Comparison of ENCODE assay signal across 11 mouse cellular contexts in the genomic region with DNA sequence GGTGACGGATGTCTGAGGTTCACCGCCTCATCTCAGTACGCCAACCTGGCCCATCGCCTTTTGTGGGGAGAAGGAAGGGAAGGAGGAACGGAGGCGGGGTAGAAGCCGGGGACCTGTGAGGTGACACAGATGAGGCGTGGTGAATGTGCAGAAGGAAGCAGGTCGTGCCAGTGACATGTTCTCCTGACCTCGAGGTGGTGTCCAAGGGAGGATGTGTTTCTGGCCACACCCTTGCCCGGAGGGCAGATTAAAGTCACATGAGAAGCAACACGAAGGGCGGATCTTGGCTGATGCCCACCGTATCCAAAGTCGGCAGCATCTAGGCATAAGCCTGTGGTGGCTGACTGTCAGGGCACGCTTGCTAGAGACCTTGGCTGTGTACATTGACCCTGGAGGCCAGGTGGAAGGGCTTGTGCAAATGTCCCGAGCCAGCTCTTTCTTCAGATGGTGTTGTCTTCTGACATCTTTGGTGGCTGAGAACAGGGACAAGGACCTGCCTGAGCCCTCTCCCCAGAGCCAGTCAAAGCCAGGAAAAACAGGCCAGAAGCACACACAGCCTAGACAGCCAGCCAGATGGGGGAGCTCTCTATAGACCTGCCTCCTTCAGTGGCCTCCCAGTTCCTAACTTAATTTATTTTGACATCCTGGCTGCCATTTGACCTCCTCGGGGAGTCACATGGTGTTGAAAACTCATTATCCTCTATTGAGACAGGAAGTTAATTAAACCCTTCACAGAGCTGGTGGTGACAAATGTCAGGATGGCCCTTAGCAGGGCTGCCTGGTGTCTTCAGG. TPM values are rescaled to one million over a fixed set of nuclear protein-coding genes. Genes with fewer than 3 reads are reported as not detected.
A peak's percentile ranks its signal among the peaks of the same experiment; 100 is the strongest.
DNase-seq lines count a peak whose midpoint lies in the region; ATAC-seq and TF ChIP-seq lines count a peak whose summit lies in the region.
"Had no signal": no experiment of that assay in that cellular context is flagged by ENCODE, and none has a peak within 500 bp of the region (broad histone marks: within the 10 kb centered on the region; RNA-seq: fewer than 3 reads in every experiment).

No protein-coding gene starts in this region.

- no peak overlapping the region for H3K27ac ChIP-seq in left cerebral cortex, adult 2 months
- H3K27ac ChIP-seq in liver, embryonic 13.5 days = peak overlapping the region; percentile 62
- H3K27ac ChIP-seq: embryonic facial prominence, embryonic 12.5 days; neural tube, embryonic 13.5 days had no signal

- peaks cover 84% of the 10 kb centered on the region for H3K4me1 ChIP-seq in liver, embryonic 13.5 days (replicated peaks)

- no peaks in the 10 kb centered on the region for H3K27me3 ChIP-seq in liver, embryonic 13.5 days
- H3K27me3 ChIP-seq: neural tube, embryonic 13.5 days had no signal

- no peak overlapping the region for H3K4me2 ChIP-seq in liver, embryonic 13.5 days
- H3K4me2 ChIP-seq: embryonic facial prominence, embryonic 12.5 days; neural tube, embryonic 13.5 days had no signal

- no peak for ATAC-seq in liver, embryonic 13.5 days (ENCODE audit: low read depth)

- peak; percentile 29 for DNase-seq in adrenal gland, adult 2 months
- DNase-seq in adrenal gland, postnatal 4 days (ENCODE audit: low spot score in 2 of 2) = no peak
- DNase-seq in left cerebral cortex, adult 2 months (ENCODE audit: extremely low spot score in 1 of 2, low spot score in 2 of 2) = no peak
- no peak for DNase-seq in left cerebral cortex, postnatal 25 days (ENCODE audit: low spot score in 2 of 2)
- DNase-seq in embryo, embryonic 10 days (ENCODE audit: low spot score) = peak; percentile 65
- no peak for DNase-seq in liver, embryonic 13.5 days
- DNase-seq in layer of hippocampus, adult 18-20 months (ENCODE audit: low spot score in 2 of 2) = no peak
- no peak for DNase-seq in adrenal gland, adult 18-20 months (ENCODE audit: low spot score in 2 of 2)
- DNase-seq: lung, adult 2 months had no signal

- H3K9ac ChIP-seq in liver, embryonic 13.5 days = peak overlapping the region; percentile 44
- H3K9ac ChIP-seq: embryonic facial prominence, embryonic 12.5 days; neural tube, embryonic 13.5 days had no signal

- no peak overlapping the region for H3K4me3 ChIP-seq in left cerebral cortex, adult 2 months
- H3K4me3 ChIP-seq in liver, embryonic 13.5 days (replicated peaks) = no peak overlapping the region
- H3K4me3 ChIP-seq: embryonic facial prominence, embryonic 12.5 days; neural tube, embryonic 13.5 days had no signal

- peak; percentile 5; the same call in 1 of the 2 replicates for TF ChIP-seq CTCF in left cerebral cortex, adult 2 months (IDR thresholded peaks at IDR 0.05)

- 72% methylated on average over 18 of the region's 18 CpGs for whole genome bisulfite sequencing in liver, embryonic 13.5 days (ENCODE audit: insufficient replicate concordance)

- no peaks in the 10 kb centered on the region for H3K36me3 ChIP-seq in liver, embryonic 13.5 days
- H3K36me3 ChIP-seq: embryonic facial prominence, embryonic 12.5 days; neural tube, embryonic 13.5 days had no signal

- H3K9me3 ChIP-seq in liver, embryonic 13.5 days (replicated peaks) = no peaks in the 10 kb centered on the region
- H3K9me3 ChIP-seq: embryonic facial prominence, embryonic 12.5 days; neural tube, embryonic 13.5 days had no signal

- intact Hi-C loops in left cerebral cortex, adult 2 months (cut with DNase I) = no loop called here
- intact Hi-C loops in left cerebral cortex, postnatal 25 days (cut with DNase I) = no loop called here

RNA-seq across cellular contexts. Expression of a gene that starts 4.5 kb away (rescaled TPM):
- total RNA-seq in adrenal gland, adult 2 months (2021) = 10 to 100 TPM; 16.0 to 24.2 TPM
- polyA plus RNA-seq in adrenal gland, adult 2 months (2012; rRNA removed) = 37.4 and 60.4 TPM in 2 replicates
- total RNA-seq in adrenal gland, postnatal 4 days (2021) = 10 to 100 TPM; 32.9 to 42.5 TPM
- total RNA-seq in left cerebral cortex, adult 2 months (2021) = 10 to 100 TPM; 39.5 to 42.1 TPM
- total RNA-seq in left cerebral cortex, postnatal 25 days (2021) = 10 to 100 TPM; 36.9 to 39.3 TPM
- polyA plus RNA-seq in liver, embryonic 13.5 days (2015; fragmentation: Nextera tagmentation; extraction: Ambion mirVana) = 10.0 and 11.7 TPM in 2 replicates
- total RNA-seq in layer of hippocampus, adult 18-20 months (2021) = 10 to 100 TPM; 43.7 to 52.2 TPM
- total RNA-seq in adrenal gland, adult 18-20 months (2021) = 10 to 100 TPM; 11.8 to 14.2 TPM

Comparison
In these comparisons a context has a peak if more than half of its experiments do, and no peak if none do; other contexts are left out.
1. DNase-seq: peak in adrenal gland, adult 2 months (single experiment) and embryo, embryonic 10 days (single experiment); none in adrenal gland, postnatal 4 days (0 of 2), left cerebral cortex, adult 2 months (0 of 2), left cerebral cortex, postnatal 25 days (0 of 2), liver, embryonic 13.5 days (single experiment), layer of hippocampus, adult 18-20 months (0 of 2) and adrenal gland, adult 18-20 months (0 of 2).